Comparison of ENCODE assay signal across 27 mouse cellular contexts in genomic region chr13:82066174-82066573, GRCm38 (mm10).
"Had no signal": no experiment of that assay in that cellular context is flagged by ENCODE, and none has a peak within 500 bp of the region (broad histone marks: within the 10 kb centered on the region; RNA-seq: fewer than 3 reads in every experiment).

No protein-coding gene starts in this region.

- H3K4me2 ChIP-seq: heart, embryonic 11.5 days; heart, embryonic 13.5 days; heart, embryonic 15.5 days; hindbrain, embryonic 13.5 days; hindbrain, embryonic 15.5 days; kidney, embryonic 15.5 days; limb, embryonic 13.5 days; limb, embryonic 15.5 days; liver, embryonic 12.5 days had no signal

- H3K36me3 ChIP-seq: heart, embryonic 13.5 days; heart, embryonic 15.5 days; hindbrain, embryonic 13.5 days; hindbrain, embryonic 15.5 days; kidney, embryonic 15.5 days; limb, embryonic 13.5 days; limb, embryonic 15.5 days; liver, embryonic 12.5 days had no signal

- H3K4me3 ChIP-seq: heart, adult 2 months; heart, embryonic 13.5 days; heart, embryonic 15.5 days; hindbrain, embryonic 13.5 days; hindbrain, embryonic 15.5 days; kidney, embryonic 15.5 days; limb, embryonic 13.5 days; limb, embryonic 15.5 days; liver, embryonic 12.5 days had no signal

- H3K27ac ChIP-seq: heart, adult 2 months; heart, embryonic 13.5 days; heart, embryonic 15.5 days; hindbrain, embryonic 13.5 days; hindbrain, embryonic 15.5 days; hindbrain, postnatal 0 days; kidney, embryonic 15.5 days; kidney, postnatal 0 days; limb, embryonic 13.5 days; limb, embryonic 15.5 days; liver, embryonic 12.5 days; liver, embryonic 14.5 days had no signal

- H3K4me1 ChIP-seq: heart, embryonic 13.5 days; heart, embryonic 15.5 days; hindbrain, embryonic 13.5 days; hindbrain, embryonic 15.5 days; kidney, embryonic 15.5 days; limb, embryonic 13.5 days; limb, embryonic 15.5 days; liver, embryonic 12.5 days had no signal

- ATAC-seq: hindbrain, postnatal 0 days; intestine, embryonic 16.5 days; liver, embryonic 12.5 days had no signal

- H3K27me3 ChIP-seq: heart, embryonic 13.5 days; heart, embryonic 15.5 days; hindbrain, embryonic 13.5 days; hindbrain, embryonic 15.5 days; kidney, embryonic 15.5 days; limb, embryonic 13.5 days; limb, embryonic 15.5 days; liver, embryonic 12.5 days had no signal

- H3K9ac ChIP-seq: heart, embryonic 13.5 days; heart, embryonic 15.5 days; hindbrain, embryonic 13.5 days; hindbrain, embryonic 15.5 days; kidney, embryonic 15.5 days; limb, embryonic 13.5 days; limb, embryonic 15.5 days; liver, embryonic 12.5 days; liver, embryonic 14.5 days had no signal

- H3K9me3 ChIP-seq: heart, embryonic 13.5 days; heart, embryonic 15.5 days; hindbrain, embryonic 13.5 days; hindbrain, embryonic 15.5 days; kidney, embryonic 15.5 days; limb, embryonic 13.5 days; limb, embryonic 15.5 days; liver, embryonic 12.5 days had no signal

- DNase-seq: gastrocnemius, postnatal 14 days; gastrocnemius, postnatal 36 days; heart, adult 11 months; heart, adult 2 months; heart, postnatal 14 days; heart, postnatal 36 days; kidney, adult 11 months; kidney, adult 2 months; kidney, adult 9 months; kidney, postnatal 14 days; kidney, postnatal 36 days; layer of hippocampus, adult 9-11 months; layer of hippocampus, postnatal 36 days; left cerebral cortex, postnatal 4 days had no signal
